Mouse (Mus musculus) forebrain, embryonic 12.5 days (tissue): ENCODE data around the gene Lrrc8e. TPM values are rescaled to one million over a fixed set of nuclear protein-coding genes. Genes with fewer than 3 reads are reported as not detected.

ENCODE experiments used
- ATAC-seq: fragments of 200-750 bp; cut with Nextera tagmentation; 2 replicates; pipeline ENCODE4 v1.8.0; 2017; ENCODE audit warnings: moderate TSS enrichment; ENCODE audit not compliant: low FRiP score
- H3K27ac ChIP-seq: fragments of 300-500 bp; sonication (generic); 2 replicates; pipeline ENCODE4 v1.5.1; 2016; ENCODE audit warnings: mild to moderate bottlenecking
- H3K27me3 ChIP-seq: fragments of 300-500 bp; sonication (generic); 2 replicates; pipeline ENCODE4 v1.6.1; 2016; ENCODE audit warnings: mild to moderate bottlenecking
- H3K36me3 ChIP-seq: fragments of 300-500 bp; sonication (generic); replicated peaks from 2 replicates; pipeline ENCODE4 v1.6.1; 2016; ENCODE audit warnings: mild to moderate bottlenecking
- H3K4me1 ChIP-seq: fragments of 300-500 bp; sonication (generic); 2 replicates; pipeline ENCODE4 v1.6.1; 2016
- H3K4me2 ChIP-seq: fragments of 300-500 bp; sonication (generic); 2 replicates; pipeline ENCODE4 v1.6.1; 2016; ENCODE audit warnings: mild to moderate bottlenecking, moderate library complexity
- H3K4me3 ChIP-seq: fragments of 300-500 bp; sonication (generic); replicated peaks from 2 replicates; pipeline ENCODE4 v1.5.1; 2016; ENCODE audit warnings: mild to moderate bottlenecking
- H3K9ac ChIP-seq: fragments of 300-500 bp; sonication (generic); 2 replicates; pipeline ENCODE4 v1.6.1; 2016; ENCODE audit warnings: mild to moderate bottlenecking
- H3K9me3 ChIP-seq: fragments of 300-500 bp; sonication (generic); 2 replicates; pipeline ENCODE4 v1.6.1; 2016
- WGBS: fragments of 180-500 bp; shearing (Covaris S2); methylation state at CpG from one replicate; pipeline ENCODE4 v1.1.7; 2016; 5-methylcytosine and 5-hydroxymethylcytosine counted together
- polyA plus RNA-seq: library from polyadenylated mRNA; unstranded; fragments of >200 nt; fragmentation: Nextera tagmentation; extraction: Ambion mirVana; gene quantifications from 2 replicates; pipeline ENCODE4 v1.2.1, GENCODE M21; 2016

Lrrc8e gene
- polyA plus RNA-seq, result 0.13 TPM in 2 replicates

GRCm38 (mm10) chr8:4226739-4227347 lies at the start of gene Lrrc8e:
Lrrc8e (plus strand) TSS chr8:4226827.
- 0 out of 2 replicates have a peak within 1 kb of the TSS, but pooled peaks have one; percentile 8 for H3K9ac ChIP-seq
- no peaks in the 10 kb centered on the region for H3K36me3 ChIP-seq
- peak within 1 kb of the TSS; percentile 49 for H3K4me2 ChIP-seq
- H3K4me1 ChIP-seq, result peaks cover 6% of the 10 kb centered on the region; the same call in 1 of the 2 replicates
- H3K9me3 ChIP-seq, result no peaks in the 10 kb centered on the region
- H3K27me3 ChIP-seq, result peaks cover 35% of the 10 kb centered on the region
- no peak within 1 kb of the TSS for H3K27ac ChIP-seq
- H3K4me3 ChIP-seq, result peak within 1 kb of the TSS; percentile 20; the same call in 1 of the 2 replicates
- 3% methylated on average over 33 of the region's 33 CpGs for WGBS
- no peak for ATAC-seq

- H3K36me3 ChIP-seq, result peaks cover 44% of the 10 kb centered on the region
- 90% methylated on average over 8 of the region's 8 CpGs for WGBS
- ATAC-seq, result no peak
Measured at GRCm38 (mm10) chr8:4183409-4183808, 43.2 kb upstream of the Lrrc8e start.

GRCm38 (mm10) chr8:4186151-4186550 lies 40.5 kb upstream of the Lrrc8e start:
- H3K9ac ChIP-seq, result no peak overlapping the region
- peaks cover 47% of the 10 kb centered on the region for H3K36me3 ChIP-seq
- ATAC-seq, result no peak
- H3K4me1 ChIP-seq, result no peaks in the 10 kb centered on the region
- H3K9me3 ChIP-seq, result no peaks in the 10 kb centered on the region
- WGBS, result 95% methylated on average over 2 of the region's 2 CpGs
- H3K27ac ChIP-seq, result no peak overlapping the region
- H3K27me3 ChIP-seq, result no peaks in the 10 kb centered on the region
- no peak overlapping the region for H3K4me2 ChIP-seq
- H3K4me3 ChIP-seq, result no peak overlapping the region

More at GRCm38 (mm10) chr8:4183409-4183808, 43.2 kb upstream of the Lrrc8e start:
- Histone ChIP-seq H3K9ac (no peak overlapping the region), H3K27me3 (no peaks in the 10 kb centered on the region), H3K4me2 (no peak overlapping the region), H3K4me3 (no peak overlapping the region), H3K9me3 (no peaks in the 10 kb centered on the region), H3K27ac (no peak overlapping the region), H3K4me1 (no peaks in the 10 kb centered on the region)

- no peak overlapping the region for H3K4me3 ChIP-seq
- no peak overlapping the region for H3K9ac ChIP-seq
- H3K27me3 ChIP-seq, result no peaks in the 10 kb centered on the region
- H3K36me3 ChIP-seq, result peaks cover 44% of the 10 kb centered on the region
- ATAC-seq, result no peak
- no peak overlapping the region for H3K27ac ChIP-seq
- H3K9me3 ChIP-seq, result no peaks in the 10 kb centered on the region
- no peak overlapping the region for H3K4me2 ChIP-seq
- peaks cover 17% of the 10 kb centered on the region for H3K4me1 ChIP-seq
Measured at GRCm38 (mm10) chr8:4188605-4189004, 38.0 kb upstream of the Lrrc8e start.

GRCm38 (mm10) chr8:4189031-4189722 lies 37.5 kb upstream of the Lrrc8e start:
- Histone ChIP-seq H3K4me2 (no peak overlapping the region), H3K27me3 (no peaks in the 10 kb centered on the region), H3K9ac (no peak overlapping the region), H3K4me3 (no peak overlapping the region), H3K9me3 (no peaks in the 10 kb centered on the region), H3K27ac (no peak overlapping the region), H3K4me1 (peaks cover 18% of the 10 kb centered on the region), H3K36me3 (peaks cover 44% of the 10 kb centered on the region)
- no peak for ATAC-seq
- WGBS, result 38% methylated on average over 3 of the region's 3 CpGs

- Histone ChIP-seq H3K4me3 (no peak overlapping the region), H3K27ac (peak overlapping the region; percentile 82), H3K36me3 (peaks cover 19% of the 10 kb centered on the region), H3K4me2 (no peak overlapping the region), H3K9me3 (no peaks in the 10 kb centered on the region), H3K27me3 (no peaks in the 10 kb centered on the region), H3K9ac (no peak overlapping the region), H3K4me1 (peaks cover 18% of the 10 kb centered on the region)
- WGBS, result 47% methylated on average over 5 of the region's 5 CpGs
- ATAC-seq, result peak; percentile 40
Measured at GRCm38 (mm10) chr8:4192305-4192704, 34.3 kb upstream of the Lrrc8e start.

GRCm38 (mm10) chr8:4192807-4193587 lies 33.6 kb upstream of the Lrrc8e start:
- 0 out of 2 replicates have a peak overlapping the region, but pooled peaks have one; percentile 18 for H3K9ac ChIP-seq
- ATAC-seq, result peak; percentile 89
- WGBS, result under 1% methylated on average over 18 of the region's 18 CpGs
- peak overlapping the region; percentile 82 for H3K27ac ChIP-seq
- peaks cover 12% of the 10 kb centered on the region for H3K36me3 ChIP-seq
- H3K4me1 ChIP-seq, result peaks cover 18% of the 10 kb centered on the region
- H3K27me3 ChIP-seq, result no peaks in the 10 kb centered on the region
- no peaks in the 10 kb centered on the region for H3K9me3 ChIP-seq
- peak overlapping the region; percentile 39 for H3K4me2 ChIP-seq
- peak overlapping the region; percentile 10; the same call in 1 of the 2 replicates for H3K4me3 ChIP-seq

GRCm38 (mm10) chr8:4193588-4193894 lies 33.1 kb upstream of the Lrrc8e start:
- H3K27me3 ChIP-seq, result no peaks in the 10 kb centered on the region
- peaks cover 6% of the 10 kb centered on the region for H3K36me3 ChIP-seq
- peak overlapping the region; percentile 39 for H3K4me2 ChIP-seq
- no peak overlapping the region; the same call in 1 of the 2 replicates for H3K9ac ChIP-seq
- H3K4me3 ChIP-seq, result peak overlapping the region; percentile 10; the same call in 1 of the 2 replicates
- ATAC-seq, result peak; percentile 52
- WGBS, result 56% methylated on average over 7 of the region's 7 CpGs
- peaks cover 18% of the 10 kb centered on the region for H3K4me1 ChIP-seq
- H3K9me3 ChIP-seq, result no peaks in the 10 kb centered on the region
- no peak overlapping the region for H3K27ac ChIP-seq

GRCm38 (mm10) chr8:4201321-4201720 lies 25.3 kb upstream of the Lrrc8e start:
- Histone ChIP-seq H3K4me2 (no peak overlapping the region), H3K9ac (no peak overlapping the region), H3K4me3 (no peak overlapping the region), H3K36me3 (peaks cover 19% of the 10 kb centered on the region), H3K27me3 (peaks cover 31% of the 10 kb centered on the region), H3K9me3 (no peaks in the 10 kb centered on the region), H3K27ac (no peak overlapping the region), H3K4me1 (peaks cover 9% of the 10 kb centered on the region)
- no peak for ATAC-seq
- WGBS, result 72% methylated on average over 2 of the region's 2 CpGs

GRCm38 (mm10) chr8:4205246-4206123 lies 21.1 kb upstream of the Lrrc8e start:
- Histone ChIP-seq H3K4me1 (peaks cover 18% of the 10 kb centered on the region), H3K36me3 (peaks cover 54% of the 10 kb centered on the region), H3K27me3 (peaks cover 45% of the 10 kb centered on the region), H3K27ac (no peak overlapping the region), H3K4me3 (no peak overlapping the region), H3K9ac (no peak overlapping the region), H3K4me2 (no peak overlapping the region; the same call in 1 of the 2 replicates), H3K9me3 (no peaks in the 10 kb centered on the region)
- 14% methylated on average over 37 of the region's 38 CpGs for WGBS
- no peak for ATAC-seq

GRCm38 (mm10) chr8:4206182-4207015 lies 20.2 kb upstream of the Lrrc8e start:
- Histone ChIP-seq H3K4me1 (peaks cover 18% of the 10 kb centered on the region), H3K36me3 (peaks cover 61% of the 10 kb centered on the region), H3K4me2 (peak overlapping the region; percentile 10; the same call in 1 of the 2 replicates), H3K27me3 (peaks cover 45% of the 10 kb centered on the region), H3K9ac (0 out of 2 replicates have a peak overlapping the region, but pooled peaks have one; percentile 7), H3K9me3 (no peaks in the 10 kb centered on the region), H3K4me3 (no peak overlapping the region), H3K27ac (no peak overlapping the region)
- WGBS, result 8% methylated on average over 44 of the region's 44 CpGs
- ATAC-seq, result no peak; the same call in 1 of the 2 replicates
